Mouse (Mus musculus) CH12.LX (cell line): ENCODE measurements at regions not wholly inside any gene's neighbourhood (a gene's known extent, or its start where the extent isn't known, plus 50 kb on each side); places are given as distances from the start of the nearest gene placed in this dataset.

ENCODE experiments used
- E2F4 ChIP-seq: IDR thresholded peaks from 2 replicates; pipeline ENCODE4 v1.6.1; 2011; ENCODE audit warnings: low read depth, low read length, improper control_type of control experiment; ENCODE audit not compliant: insufficient replicate concordance
- PAX5 ChIP-seq: IDR thresholded peaks from 2 replicates; pipeline ENCODE4 v1.6.1; 2012; ENCODE audit warnings: low read length, inconsistent platforms, mixed read lengths

GRCm38 (mm10) chr2:77358176-77358575 lies 77.8 kb upstream of the Sestd1 start:
- TF ChIP-seq PAX5 = no peak
- TF ChIP-seq E2F4 = no peak
